Mouse (Mus musculus): ENCODE results near the gene Dop1a. TPM values are rescaled to one million over a fixed set of nuclear protein-coding genes. Genes with fewer than 3 reads are reported as not detected.

Dop1a gene
- polyA plus RNA-seq (2012; rRNA removed), result 37.1 and 40.7 TPM in 2 replicates

GRCm38 (mm10) chr9:86466990-86467870 is at the start of gene Dop1a:
Gene Dop1a (plus strand): TSS chr9:86467154.

GRCm38 (mm10) chr9:86464151-86465105 is 2.5 kb upstream of the Dop1a start, which contains the start of gene Ube2cbp:
Gene Ube2cbp (minus strand): TSS chr9:86464950.

GRCm38 (mm10) chr9:86571540-86572135 is 104.7 kb downstream of the Dop1a start, which contains the start of the genes Pgm3 and Rwdd2a:
Gene Pgm3 (minus strand): TSS chr9:86571842.
Gene Rwdd2a (plus strand): TSS chr9:86571991.

Other genes with a start within 250 kb of the Dop1a start
- 4.5 and 4.9 TPM in 2 replicates for gene Ube2cbp, start 2.2 kb upstream of the Dop1a start, polyA plus RNA-seq (2012; rRNA removed)
- gene Pgm3, start 104.7 kb downstream of the Dop1a start, polyA plus RNA-seq (2012; rRNA removed), result 21.1 and 23.0 TPM in 2 replicates
- 5.8 and 6.9 TPM in 2 replicates for gene Rwdd2a, start 104.8 kb downstream of the Dop1a start, polyA plus RNA-seq (2012; rRNA removed)
- 18.0 and 22.1 TPM in 2 replicates for gene Me1, start 228.8 kb downstream of the Dop1a start, polyA plus RNA-seq (2012; rRNA removed)